Mouse (Mus musculus): ENCODE results near the gene Ajap1.

Ajap1 gene

DNA sequence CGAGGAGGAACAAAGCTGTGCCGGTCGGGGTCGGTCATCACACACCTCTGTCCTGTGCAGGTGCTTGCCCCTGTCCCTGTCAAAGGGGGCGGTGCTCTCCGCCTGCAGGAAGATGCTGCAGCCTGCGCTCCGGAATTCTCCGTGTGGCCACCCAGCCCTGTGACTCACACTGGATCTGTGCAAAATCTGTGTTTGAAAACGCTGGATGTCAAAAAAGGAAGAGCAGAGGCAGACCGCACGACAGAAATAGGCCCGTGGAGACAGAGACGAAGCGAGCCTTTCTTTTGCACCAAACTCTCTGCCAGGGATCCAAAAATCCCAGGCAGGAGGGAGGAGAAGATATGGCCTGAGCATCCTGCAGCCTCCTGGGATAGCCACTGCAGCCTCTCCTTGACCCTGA lies 22.7 kb downstream of the Ajap1 start:
- in situ Hi-C loops (cut with MboI; ENCODE audit: low pct_unique_long_range_greater_than_20kb in 1 of 2, low sequenced_read_pairs in 2 of 2, unreplicated experiment in 1 of 2), result no loop called here

DNA sequence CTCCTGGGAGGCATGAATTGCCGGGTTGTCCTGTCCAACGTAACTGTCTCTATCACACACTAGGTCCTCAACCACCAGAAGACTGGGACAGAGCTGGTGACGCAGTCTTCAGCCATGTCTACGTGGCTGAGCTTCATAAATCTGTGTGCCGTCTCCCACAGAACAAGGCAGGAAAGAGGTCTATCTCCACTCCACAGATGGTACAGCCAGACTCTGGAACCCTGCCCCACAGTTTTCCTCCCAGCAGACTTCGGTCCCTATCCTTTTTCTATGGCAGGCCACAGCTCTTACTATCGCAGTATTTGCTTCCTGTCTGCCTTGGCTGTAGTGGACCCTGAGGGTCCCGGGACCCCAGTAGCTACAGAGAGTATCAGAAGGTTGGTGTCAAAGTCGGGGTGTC lies 23.1 kb downstream of the Ajap1 start:
- in situ Hi-C loops (cut with MboI; ENCODE audit: low pct_unique_long_range_greater_than_20kb in 1 of 2, low sequenced_read_pairs in 2 of 2, unreplicated experiment in 1 of 2), result no loop called here

DNA sequence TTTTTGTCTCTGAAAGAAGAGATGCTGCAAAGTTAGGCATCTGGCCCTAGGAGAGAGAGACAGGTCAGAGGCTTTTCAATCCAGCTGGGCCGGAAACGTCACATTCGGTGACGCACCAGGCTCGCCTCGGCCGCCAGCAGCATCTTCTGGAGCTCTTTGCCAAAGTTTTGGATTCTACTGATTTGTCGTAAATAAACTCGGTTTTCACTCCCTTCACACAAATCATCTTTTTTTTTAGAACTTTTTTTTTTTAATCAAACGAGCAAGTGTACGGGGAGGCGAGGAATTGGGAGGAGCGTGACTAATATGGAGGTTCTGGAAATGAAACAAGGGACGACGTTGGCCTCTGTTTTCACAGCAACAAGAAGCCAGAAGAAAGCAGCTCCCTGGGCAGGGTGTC lies 23.8 kb downstream of the Ajap1 start:
- in situ Hi-C loops (cut with MboI; ENCODE audit: low pct_unique_long_range_greater_than_20kb in 1 of 2, low sequenced_read_pairs in 2 of 2, unreplicated experiment in 1 of 2), result no loop called here

DNA sequence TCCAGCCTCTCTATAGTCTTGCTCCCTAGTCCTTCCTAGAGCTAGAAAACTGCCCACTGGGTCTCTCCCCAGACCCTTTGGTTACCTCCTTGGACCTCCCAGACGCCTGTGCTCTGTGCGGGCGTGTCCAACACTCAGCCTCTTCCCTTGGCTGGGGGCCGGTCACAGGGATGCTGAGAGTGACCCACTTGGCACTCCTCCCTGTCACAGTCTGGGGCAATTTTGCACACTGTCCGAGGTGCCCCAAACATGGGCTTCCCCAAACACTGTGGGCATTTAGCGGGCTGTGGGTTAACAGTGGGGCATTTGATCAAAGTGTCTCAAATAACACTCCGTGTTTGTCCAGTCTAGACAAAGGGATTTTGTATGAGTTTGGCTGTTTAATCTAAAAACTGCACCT lies 29.1 kb downstream of the Ajap1 start:
- in situ Hi-C loops (cut with MboI; ENCODE audit: low pct_unique_long_range_greater_than_20kb in 1 of 2, low sequenced_read_pairs in 2 of 2, unreplicated experiment in 1 of 2), result no loop called here

DNA sequence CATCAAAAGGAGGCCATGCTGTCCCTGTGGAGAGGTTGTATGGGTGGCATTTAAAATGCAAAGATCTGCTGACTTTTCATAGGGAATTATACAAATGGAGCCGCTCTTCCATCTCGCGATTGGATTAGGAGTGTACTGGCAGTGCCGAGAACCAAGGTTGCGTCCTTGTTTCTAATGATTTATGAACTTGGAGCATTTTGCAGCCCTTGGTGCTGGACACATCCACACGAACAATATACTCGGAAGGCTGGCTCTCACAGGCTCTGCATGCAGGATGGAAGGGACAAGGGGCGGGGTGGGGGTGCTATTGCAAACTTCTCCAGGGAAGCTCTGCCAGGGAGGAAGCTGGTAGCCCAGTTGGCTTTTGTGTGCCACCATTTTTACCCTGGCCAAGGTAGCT lies 31.1 kb downstream of the Ajap1 start:
- in situ Hi-C loops (cut with MboI; ENCODE audit: low pct_unique_long_range_greater_than_20kb in 1 of 2, low sequenced_read_pairs in 2 of 2, unreplicated experiment in 1 of 2), result no loop called here

GRCm38 (mm10) chr4:153442522-153442921 lies 40.1 kb downstream of the Ajap1 start:
- in situ Hi-C loops (cut with MboI; ENCODE audit: low pct_unique_long_range_greater_than_20kb in 1 of 2, low sequenced_read_pairs in 2 of 2, unreplicated experiment in 1 of 2), result no loop called here

DNA sequence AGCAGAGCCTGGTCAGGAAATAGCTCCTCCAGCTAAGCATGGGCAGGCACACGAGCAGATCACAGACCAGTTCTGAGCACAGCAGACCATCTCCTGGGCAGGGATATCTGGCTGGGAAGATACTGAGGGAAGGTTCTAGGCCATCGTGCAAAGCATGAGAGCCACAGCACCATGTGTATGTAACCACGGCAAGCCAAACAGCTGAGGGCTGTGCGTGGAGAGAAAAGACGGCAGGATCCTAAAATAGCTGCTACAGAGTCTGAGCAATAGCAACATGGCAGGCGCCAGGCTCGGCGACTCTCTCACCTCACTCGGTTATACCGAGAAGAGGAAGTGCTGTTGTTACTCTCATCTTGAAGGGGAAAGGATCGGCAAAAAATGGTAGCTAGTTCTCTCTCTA lies 42.7 kb downstream of the Ajap1 start:
- in situ Hi-C loops (cut with MboI; ENCODE audit: low pct_unique_long_range_greater_than_20kb in 1 of 2, low sequenced_read_pairs in 2 of 2, unreplicated experiment in 1 of 2), result no loop called here

- in situ Hi-C loops (cut with MboI; ENCODE audit: low pct_unique_long_range_greater_than_20kb in 1 of 2, low sequenced_read_pairs in 2 of 2, unreplicated experiment in 1 of 2), result no loop called here
These were observed 43.6 kb downstream of the Ajap1 start for GRCm38 (mm10) chr4:153439031-153439430.

GRCm38 (mm10) chr4:153437196-153437595 lies 45.4 kb downstream of the Ajap1 start:
- in situ Hi-C loops (cut with MboI; ENCODE audit: low pct_unique_long_range_greater_than_20kb in 1 of 2, low sequenced_read_pairs in 2 of 2, unreplicated experiment in 1 of 2), result no loop called here

GRCm38 (mm10) chr4:153435917-153436316 lies 46.7 kb downstream of the Ajap1 start:
- in situ Hi-C loops (cut with MboI; ENCODE audit: low pct_unique_long_range_greater_than_20kb in 1 of 2, low sequenced_read_pairs in 2 of 2, unreplicated experiment in 1 of 2), result no loop called here

- in situ Hi-C loops (cut with MboI; ENCODE audit: low pct_unique_long_range_greater_than_20kb in 1 of 2, low sequenced_read_pairs in 2 of 2, unreplicated experiment in 1 of 2), result no loop called here
These were observed 52.6 kb downstream of the Ajap1 start for GRCm38 (mm10) chr4:153429971-153430370.

DNA sequence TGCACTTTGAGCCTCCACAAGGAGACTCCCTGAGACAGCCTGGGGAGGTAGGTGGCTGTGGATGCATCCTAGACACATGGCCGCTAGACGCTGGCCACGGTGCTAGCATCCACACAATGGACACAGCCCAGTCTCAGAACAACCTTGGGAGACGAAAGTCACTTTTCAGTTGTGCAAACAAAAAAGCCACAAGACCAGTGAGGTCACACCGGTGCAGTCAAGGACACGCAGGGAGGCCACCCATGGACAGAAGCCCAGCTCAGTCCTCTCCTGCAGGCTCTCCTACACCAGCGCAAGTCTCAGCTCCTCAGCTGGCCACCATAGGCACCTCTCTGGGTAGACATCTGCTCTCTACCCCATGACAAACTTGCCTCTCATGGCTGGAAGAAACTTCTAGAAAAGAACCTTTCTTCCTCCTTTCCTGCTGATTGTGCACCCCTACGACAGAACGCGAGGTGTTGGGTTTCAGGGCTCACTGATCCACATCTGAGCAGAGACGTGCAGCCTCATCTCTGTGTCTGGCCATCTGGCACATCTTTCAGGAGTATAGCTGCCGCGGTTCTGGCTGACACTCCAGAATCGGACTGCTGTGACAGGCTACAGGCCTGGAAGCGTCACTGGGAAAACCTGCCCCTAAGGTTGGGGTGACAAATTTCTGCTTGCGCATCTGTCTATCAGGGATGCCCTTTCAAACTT lies 56.5 kb downstream of the Ajap1 start:
- in situ Hi-C loops (cut with MboI; ENCODE audit: low pct_unique_long_range_greater_than_20kb in 1 of 2, low sequenced_read_pairs in 2 of 2, unreplicated experiment in 1 of 2), result no loop called here

- in situ Hi-C loops (cut with MboI; ENCODE audit: low pct_unique_long_range_greater_than_20kb in 1 of 2, low sequenced_read_pairs in 2 of 2, unreplicated experiment in 1 of 2), result no loop called here
These were observed 58.3 kb downstream of the Ajap1 start for GRCm38 (mm10) chr4:153424324-153424723.

- in situ Hi-C loops (cut with MboI; ENCODE audit: low pct_unique_long_range_greater_than_20kb in 1 of 2, low sequenced_read_pairs in 2 of 2, unreplicated experiment in 1 of 2), result no loop called here
These were observed 64.7 kb downstream of the Ajap1 start for GRCm38 (mm10) chr4:153417926-153418325.

DNA sequence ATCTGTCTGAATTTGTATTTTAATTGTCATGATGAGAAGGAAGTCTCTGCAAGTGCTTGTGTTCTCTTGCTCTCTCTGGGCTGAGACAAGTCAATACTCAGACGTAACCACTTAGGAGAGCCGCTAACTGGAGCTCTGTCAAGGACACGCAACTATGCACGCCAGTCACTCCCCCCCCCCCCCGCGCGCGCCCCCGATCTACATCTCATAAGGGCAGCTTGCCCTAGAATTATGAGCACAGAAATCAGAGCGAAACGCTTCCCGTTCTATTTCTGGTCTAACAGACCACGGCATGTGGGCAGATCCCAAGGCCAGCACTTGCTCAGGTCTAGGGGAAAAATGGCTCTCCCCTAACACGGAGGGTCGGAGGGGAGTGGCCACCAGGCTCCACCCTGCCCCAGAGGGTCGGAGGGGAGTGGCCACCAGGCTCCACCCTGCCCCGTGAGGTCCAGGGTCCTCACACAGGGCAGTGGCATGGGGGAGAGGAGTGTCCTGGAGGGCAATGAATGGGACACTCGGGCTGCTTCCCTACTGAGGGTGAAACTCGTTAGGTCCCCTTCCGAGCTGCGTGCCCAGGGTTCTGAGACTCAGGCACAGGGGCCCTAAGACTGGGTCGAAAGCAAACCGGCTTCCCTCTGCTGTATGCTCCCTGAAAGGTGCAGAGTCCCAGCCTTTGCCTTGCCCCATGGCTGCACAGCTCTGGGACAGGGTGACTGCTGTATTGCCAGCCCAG lies 65.3 kb downstream of the Ajap1 start:
- in situ Hi-C loops (cut with MboI; ENCODE audit: low pct_unique_long_range_greater_than_20kb in 1 of 2, low sequenced_read_pairs in 2 of 2, unreplicated experiment in 1 of 2), result no loop called here

DNA sequence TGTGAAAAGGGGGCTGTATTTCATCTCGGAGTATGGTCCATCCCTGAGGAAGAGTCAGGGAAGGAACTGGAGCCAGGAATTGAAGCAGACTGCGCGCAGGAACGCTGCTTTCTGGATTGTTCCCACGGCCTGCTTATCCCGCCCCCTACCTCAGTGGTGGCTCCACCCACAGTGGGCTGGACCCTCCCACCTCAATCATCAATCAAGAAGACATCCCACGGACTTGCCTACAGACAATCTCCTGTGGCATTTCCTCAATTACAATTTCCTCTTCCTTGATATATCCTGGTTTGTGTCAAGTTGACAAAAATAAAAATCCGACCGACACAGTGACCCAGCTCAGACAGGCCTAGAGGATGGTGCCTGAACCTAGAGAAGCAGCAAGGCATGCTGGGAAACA lies 66.5 kb downstream of the Ajap1 start:
- in situ Hi-C loops (cut with MboI; ENCODE audit: low pct_unique_long_range_greater_than_20kb in 1 of 2, low sequenced_read_pairs in 2 of 2, unreplicated experiment in 1 of 2), result no loop called here

DNA sequence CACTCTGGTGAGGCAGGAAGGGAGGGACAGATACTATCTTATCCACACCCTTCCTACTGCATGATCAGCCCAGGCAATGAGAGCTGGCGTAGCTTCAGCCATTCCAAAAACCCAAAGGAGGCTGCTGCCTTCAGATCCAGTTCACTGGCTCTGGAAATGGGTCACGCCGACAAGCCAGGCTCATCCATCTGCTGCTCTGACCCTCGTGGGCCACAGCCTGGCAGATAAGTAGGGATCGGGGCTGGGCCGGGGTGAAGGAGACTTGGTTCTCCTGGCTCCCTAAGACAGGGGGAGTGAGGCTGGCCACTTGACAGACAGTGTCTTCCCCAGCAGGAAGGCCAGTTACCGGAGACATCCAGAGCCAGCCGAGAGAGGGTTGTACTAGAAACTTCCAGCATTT lies 84.2 kb downstream of the Ajap1 start:
- in situ Hi-C loops (cut with MboI; ENCODE audit: low pct_unique_long_range_greater_than_20kb in 1 of 2, low sequenced_read_pairs in 2 of 2, unreplicated experiment in 1 of 2), result no loop called here

DNA sequence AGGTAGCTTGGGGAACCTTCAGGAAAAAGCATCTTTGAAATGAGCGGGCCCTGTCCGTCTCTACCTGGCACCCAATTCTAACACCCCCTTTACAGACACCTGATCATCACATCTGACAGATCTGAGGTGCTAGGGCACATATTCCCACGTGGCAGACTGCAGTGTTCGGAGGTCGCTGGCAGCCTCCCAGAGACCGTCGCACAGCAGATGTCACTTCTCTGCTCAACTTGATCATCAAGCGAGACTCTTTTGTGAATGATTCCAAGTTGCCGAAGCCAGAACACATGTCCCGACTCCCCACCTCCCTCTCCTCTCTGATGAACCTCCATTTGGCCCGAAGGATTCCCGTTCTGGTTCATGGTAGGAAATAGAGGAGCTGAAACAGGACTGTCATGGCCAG lies 95.1 kb downstream of the Ajap1 start:
- in situ Hi-C loops (cut with MboI; ENCODE audit: low pct_unique_long_range_greater_than_20kb in 1 of 2, low sequenced_read_pairs in 2 of 2, unreplicated experiment in 1 of 2), result no loop called here

DNA sequence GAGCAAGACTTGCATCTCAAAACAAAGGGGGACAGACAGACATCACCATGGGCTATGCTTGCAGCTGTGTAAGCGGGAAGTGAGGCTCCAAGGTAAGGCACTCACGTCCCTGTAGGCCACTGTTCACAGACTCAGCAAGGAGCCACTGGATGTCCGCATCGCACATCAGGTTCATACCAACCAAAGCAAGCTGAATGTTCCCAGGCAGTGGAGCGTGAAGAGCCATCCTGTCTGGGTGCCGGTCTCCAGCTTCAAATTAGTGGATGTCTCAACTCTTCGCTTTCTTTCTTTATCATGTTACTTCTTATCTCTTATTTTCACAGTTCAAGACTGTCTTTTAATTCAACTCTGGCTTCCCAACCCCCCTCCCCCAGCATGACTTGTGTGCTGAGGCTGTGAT lies 101.2 kb downstream of the Ajap1 start:
- in situ Hi-C loops (cut with MboI; ENCODE audit: low pct_unique_long_range_greater_than_20kb in 1 of 2, low sequenced_read_pairs in 2 of 2, unreplicated experiment in 1 of 2), result no loop called here

DNA sequence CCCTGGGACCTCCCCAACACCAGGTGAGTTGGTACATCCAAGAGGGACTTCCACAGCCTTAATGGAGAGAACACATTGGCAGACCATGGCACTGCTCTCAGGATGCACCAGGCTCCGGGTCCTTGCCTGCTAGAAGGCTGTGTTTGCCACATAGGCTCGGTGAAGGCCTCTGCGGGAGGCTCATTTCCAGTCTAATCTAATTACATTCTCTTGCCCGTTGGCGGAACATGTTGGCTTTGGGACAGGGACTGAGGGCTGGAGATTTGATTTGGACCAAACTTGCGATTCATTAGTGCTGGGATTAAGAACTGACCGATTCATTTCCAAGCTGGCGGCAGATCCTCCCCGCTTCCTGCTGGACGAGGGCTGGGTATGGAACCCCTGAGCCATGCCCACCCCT lies 101.7 kb downstream of the Ajap1 start:
- in situ Hi-C loops (cut with MboI; ENCODE audit: low pct_unique_long_range_greater_than_20kb in 1 of 2, low sequenced_read_pairs in 2 of 2, unreplicated experiment in 1 of 2), result no loop called here
